Mouse (Mus musculus): ENCODE data around the gene Dusp15.

The Dusp15 gene

DNA sequence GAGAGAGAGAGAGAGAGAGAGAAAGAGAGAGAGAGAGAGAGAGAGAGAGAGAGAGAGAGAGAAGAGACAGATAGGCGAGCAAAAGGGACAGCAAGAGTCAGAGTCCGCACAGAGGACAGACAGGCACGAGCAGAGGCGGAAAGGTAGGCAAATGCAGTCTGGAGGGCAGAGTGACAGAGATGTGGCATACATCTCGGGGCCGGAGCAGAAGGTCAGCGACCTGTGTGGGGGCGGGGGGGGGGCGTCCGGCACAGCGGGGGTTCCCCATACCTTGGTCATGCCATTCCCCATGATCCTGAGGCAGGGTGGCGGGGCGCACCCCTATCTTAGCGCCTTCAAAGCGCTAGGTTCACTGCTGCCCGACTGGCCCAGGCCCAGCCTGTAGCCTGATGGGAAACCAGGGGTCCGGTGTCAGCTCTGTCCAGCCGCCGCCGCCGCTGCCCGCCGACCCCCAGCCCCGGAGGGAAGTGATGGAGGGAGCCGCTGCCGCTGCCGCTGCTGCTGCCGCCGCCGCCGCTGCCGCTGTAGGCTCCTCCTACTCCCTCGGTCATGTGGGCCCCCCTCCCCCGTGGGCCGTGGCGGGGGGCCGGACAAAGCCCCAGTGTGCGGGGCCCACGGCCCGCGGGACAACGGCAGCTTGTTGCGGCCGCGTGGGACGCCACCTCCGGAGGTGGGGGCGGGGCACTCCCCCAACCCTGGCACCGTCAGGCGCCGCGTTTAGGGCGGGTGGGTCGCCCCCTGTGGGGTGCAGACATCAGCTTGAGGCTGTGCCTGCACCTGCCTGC is at the start of gene Dusp15:
TSS of gene Dusp15 (minus strand) at position 634 of the 785 bp plus-strand sequence.
- peak; percentile 51 to 61 for DNase-seq (ENCODE audit: low spot score in 2 of 2)

GRCm38 (mm10) chr2:152997046-152997445 is 45.5 kb upstream of the Dusp15 start:
- DNase-seq (ENCODE audit: low spot score in 2 of 2), result no peak

DNA sequence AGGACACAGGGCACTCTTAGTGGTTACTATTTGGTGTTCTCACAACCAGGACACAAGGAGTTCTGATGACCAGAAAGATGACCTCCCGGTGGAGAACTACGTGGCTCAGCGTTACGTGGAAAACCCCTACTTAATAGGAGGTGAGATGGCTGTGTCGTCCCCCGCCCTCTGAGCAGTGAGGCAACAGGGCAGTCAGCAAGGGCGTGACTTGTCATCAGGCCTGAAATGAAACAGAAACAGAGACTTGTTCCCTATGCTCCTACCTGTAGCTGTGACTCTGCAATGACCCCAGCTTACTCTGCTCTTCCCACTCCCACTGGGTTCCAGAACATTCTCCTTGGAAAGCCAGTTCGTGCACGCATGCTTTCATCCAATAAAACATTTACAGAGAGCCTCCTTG is 40.0 kb upstream of the Dusp15 start:
- DNase-seq (ENCODE audit: low spot score in 2 of 2), result no peak

DNA sequence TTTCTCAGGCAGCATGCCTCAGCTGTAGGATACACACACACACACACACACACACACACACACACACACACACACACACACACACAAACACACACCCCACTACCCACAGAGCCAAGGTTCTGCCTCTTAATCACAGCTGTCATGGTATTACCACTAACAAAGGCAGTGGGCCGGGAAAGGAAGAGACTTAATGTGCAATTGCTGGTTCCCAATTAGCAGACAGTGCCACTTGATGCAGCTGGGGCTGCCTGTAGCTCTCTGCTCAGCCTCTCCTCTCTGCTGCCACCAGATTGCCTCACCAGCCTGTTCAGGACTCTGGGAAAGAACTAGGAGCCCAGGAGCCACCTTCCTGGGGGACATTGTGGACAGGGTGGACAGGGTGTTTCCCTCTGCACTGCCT is 34.1 kb upstream of the Dusp15 start:
- DNase-seq (ENCODE audit: low spot score in 2 of 2), result peak; percentile 12 to 18

- DNase-seq (ENCODE audit: low spot score in 2 of 2), result no peak
Measured at GRCm38 (mm10) chr2:152976991-152977390, 25.5 kb upstream of the Dusp15 start.

DNA sequence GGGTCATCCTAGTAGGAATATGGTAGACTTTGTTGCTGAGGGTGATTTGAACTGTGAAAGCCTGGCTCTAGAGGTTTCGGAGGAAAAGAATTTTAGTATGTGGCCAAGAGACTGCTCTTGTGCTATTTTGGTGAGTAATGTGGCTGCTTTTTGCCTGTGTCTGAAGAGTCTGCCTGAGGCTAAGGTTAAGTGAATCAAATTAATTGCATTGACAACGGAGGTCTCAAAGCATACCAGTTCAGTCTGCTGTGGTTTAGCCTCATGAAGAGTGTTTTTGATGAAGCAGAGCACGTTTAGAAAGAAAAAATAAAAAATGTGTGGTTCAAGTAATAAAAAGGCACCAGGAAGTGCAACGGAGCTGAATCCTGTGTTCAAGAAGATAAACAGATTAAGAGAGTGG is 14.1 kb upstream of the Dusp15 start:
- no peak for DNase-seq (ENCODE audit: low spot score in 2 of 2)

DNA sequence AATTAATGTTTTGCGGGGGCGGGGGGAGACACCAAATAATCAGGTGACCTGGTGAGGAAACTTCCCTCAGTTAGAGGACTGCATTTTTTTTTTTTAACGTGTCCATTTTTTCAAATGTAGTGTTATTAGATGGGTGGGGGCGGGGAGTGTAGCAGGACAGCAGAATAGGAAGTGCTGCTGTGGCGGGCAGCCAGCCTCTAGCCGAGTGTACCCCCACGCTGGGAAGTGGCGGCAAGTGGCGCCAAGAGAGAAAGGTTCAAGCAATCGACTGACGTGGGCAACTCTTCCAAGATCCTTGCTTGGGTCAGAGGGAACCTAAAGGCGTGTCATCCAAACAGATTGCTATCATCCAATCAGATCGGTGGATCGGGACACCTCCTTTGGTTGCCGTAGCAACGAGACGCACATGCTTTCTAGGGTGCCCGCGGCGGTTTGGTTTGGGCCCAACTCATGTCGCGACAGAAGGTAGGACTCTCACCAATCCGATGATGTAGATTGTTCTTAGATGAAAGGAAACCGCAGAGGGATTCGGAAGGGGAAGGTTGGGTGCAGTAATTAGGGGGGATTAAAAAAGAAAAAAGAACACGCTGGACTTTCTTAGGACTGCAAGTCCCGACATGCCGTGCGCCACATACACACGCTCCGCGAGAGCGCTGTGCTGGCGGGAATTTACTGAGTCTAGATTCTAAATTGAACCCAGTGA is 10.7 kb upstream of the Dusp15 start, which contains the start of gene Ttll9:
TSS of gene Ttll9 (plus strand) at position 395 of the 703 bp plus-strand sequence.
- peak; percentile 81 to 94 for DNase-seq (ENCODE audit: low spot score in 2 of 2)

GRCm38 (mm10) chr2:152958116-152958515 is 6.6 kb upstream of the Dusp15 start:
- no peak for DNase-seq (ENCODE audit: low spot score in 2 of 2)

- DNase-seq (ENCODE audit: low spot score in 2 of 2), result no peak
Measured at GRCm38 (mm10) chr2:152951850-152952720, 587 bp upstream of the Dusp15 start.

GRCm38 (mm10) chr2:152950358-152951064 is 987 bp downstream of the Dusp15 start:
- DNase-seq (ENCODE audit: low spot score in 2 of 2), result no peak

GRCm38 (mm10) chr2:152948438-152949020 is 3.0 kb downstream of the Dusp15 start:
- DNase-seq (ENCODE audit: low spot score in 2 of 2), result no peak

- no peak for DNase-seq (ENCODE audit: low spot score in 2 of 2)
Measured at GRCm38 (mm10) chr2:152947098-152947497, 4.4 kb downstream of the Dusp15 start.

GRCm38 (mm10) chr2:152944013-152944412 is 7.5 kb downstream of the Dusp15 start:
- DNase-seq (ENCODE audit: low spot score in 2 of 2), result no peak

GRCm38 (mm10) chr2:152943568-152943967 is 7.9 kb downstream of the Dusp15 start:
- no peak for DNase-seq (ENCODE audit: low spot score in 2 of 2)

DNA sequence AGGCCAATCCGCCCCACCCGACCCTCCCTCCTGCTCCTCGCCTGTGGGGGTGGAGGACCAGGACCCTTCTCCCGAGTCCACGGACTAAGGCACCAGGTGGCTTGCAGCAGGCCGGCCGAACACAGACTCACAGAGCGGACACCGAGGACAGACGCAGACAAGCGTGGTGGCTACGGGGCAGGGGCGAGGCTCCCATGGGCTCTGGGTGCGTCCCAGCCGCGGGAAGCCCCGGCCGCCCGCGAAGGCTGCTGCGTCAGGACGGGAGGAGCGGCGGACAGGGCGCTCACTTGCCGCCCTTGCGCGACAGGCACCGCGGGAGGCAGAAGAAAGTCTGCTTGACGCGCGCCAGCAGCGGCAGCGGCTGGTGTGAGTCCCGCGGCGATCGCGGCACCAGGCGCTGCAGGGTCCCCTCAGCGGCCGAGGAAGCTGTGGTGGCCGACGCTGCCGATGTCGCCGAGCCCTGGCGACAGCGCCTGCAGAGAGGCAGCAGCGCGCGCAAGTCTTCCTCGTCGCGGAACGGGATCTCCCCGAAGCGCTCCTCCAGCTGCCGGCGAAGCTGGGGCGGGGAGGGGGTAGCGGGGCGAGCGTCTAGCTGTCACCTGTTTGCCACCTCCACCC is 8.5 kb downstream of the Dusp15 start:
- DNase-seq (ENCODE audit: low spot score in 2 of 2), result no peak

DNA sequence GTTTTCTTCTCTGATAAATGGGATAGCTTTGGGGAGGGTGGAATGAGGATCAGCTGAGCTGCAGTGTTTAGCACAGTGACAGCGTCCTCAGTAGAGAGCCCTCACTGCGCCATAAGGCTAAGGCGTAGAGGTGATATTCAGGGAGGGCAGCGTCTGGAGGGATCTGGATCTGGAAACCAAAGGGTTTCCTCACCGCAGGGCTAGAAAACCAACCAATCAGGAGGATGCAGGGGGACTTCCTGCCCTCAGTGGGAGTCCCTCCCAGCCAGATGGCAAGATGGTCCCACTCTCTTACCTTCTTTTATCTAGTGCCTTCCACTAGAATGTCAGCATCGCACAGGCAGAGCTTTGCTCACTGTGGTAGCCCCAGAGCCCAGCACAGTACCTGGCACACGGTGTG is 9.7 kb downstream of the Dusp15 start:
- DNase-seq (ENCODE audit: low spot score in 2 of 2), result no peak

DNA sequence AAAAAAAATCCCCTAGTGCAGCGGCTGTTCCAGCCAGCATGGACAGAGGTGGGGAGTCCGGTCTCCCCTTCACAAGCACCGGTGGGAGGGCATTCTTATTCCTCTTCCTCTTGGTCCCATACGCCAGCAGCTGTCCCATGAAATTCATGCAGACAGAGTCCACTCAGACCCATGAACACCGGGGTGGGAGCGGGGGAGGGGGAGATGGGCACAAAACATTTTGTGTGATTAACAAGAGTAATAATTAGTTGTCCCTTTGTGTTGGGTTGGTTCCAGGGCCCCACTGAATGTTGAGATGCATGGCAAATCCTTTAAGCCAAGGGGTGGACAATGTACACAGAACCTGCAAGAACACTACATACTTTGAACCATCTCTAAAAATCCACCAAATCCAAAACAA is 10.4 kb downstream of the Dusp15 start:
- no peak for DNase-seq (ENCODE audit: low spot score in 2 of 2)

DNA sequence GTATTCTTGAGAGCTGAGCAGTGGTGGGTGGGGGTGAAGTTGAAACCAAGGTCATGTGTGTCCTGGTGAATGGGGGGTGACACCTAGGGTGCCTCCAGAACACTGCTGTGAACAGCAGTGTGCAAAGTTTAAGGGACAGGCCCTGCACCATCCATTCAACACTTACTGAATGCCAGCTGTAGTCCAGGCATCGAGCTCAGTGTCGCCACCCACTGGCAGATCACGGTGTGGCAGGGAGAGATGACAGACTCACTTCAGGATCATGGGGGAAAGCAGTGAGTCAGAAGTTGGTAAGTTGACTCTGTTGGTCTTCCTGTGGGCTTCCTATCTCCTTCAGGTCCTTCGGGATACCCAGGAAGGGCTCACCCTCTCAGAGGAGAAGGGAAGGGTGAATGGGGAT is 11.7 kb downstream of the Dusp15 start:
- peak in 1 of 2 experiments; percentile 49 for DNase-seq (ENCODE audit: low spot score in 2 of 2)

- peak in 1 of 2 experiments; percentile 60 for DNase-seq (ENCODE audit: low spot score in 2 of 2)
Measured at GRCm38 (mm10) chr2:152933614-152934013, 17.9 kb downstream of the Dusp15 start.

DNA sequence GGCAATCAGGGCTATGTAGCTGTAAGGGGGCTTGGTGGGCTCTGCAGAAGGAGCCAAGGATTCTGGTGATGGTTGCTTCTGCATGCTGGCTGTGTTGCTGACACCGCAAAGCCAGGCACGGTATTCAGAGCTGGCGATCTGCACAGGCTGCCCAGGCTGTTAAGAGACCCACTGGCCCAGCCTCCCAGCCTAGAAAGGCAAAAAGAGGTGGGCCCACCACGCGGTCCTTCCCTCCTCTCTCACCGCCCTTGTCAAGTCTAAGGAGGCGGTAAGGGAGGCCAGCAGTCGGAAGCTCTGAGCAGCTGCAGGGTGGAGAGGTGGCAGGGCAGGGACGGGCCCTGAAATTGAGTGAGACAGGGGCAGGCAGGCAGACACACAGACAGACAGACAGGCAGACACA is 18.4 kb downstream of the Dusp15 start, which contains the start of gene Foxs1:
TSS of gene Foxs1 (minus strand) at position 161 of the 400 bp plus-strand sequence.
- DNase-seq (ENCODE audit: low spot score in 2 of 2), result no peak
